Mouse (Mus musculus) liver, embryonic 12.5 days (tissue): Measurements from ENCODE around the gene Zfp280b. TPM values are rescaled to one million over a fixed set of nuclear protein-coding genes. Genes with fewer than 3 reads are reported as not detected.

ENCODE experiments used
- ATAC-seq: fragments of 200-750 bp; cut with Nextera tagmentation; 2 replicates; pipeline ENCODE4 v1.8.0; 2017; ENCODE audit warnings: moderate number of reproducible peaks, mild to moderate bottlenecking, moderate library complexity
- H3K27ac ChIP-seq: fragments of 300-500 bp; sonication (generic); 2 replicates; pipeline ENCODE4 v1.5.1; 2016; ENCODE audit warnings: mild to moderate bottlenecking
- H3K27me3 ChIP-seq: fragments of 300-500 bp; sonication (generic); replicated peaks from 2 replicates; pipeline ENCODE4 v1.6.1; 2016; ENCODE audit warnings: mild to moderate bottlenecking, moderate library complexity
- H3K36me3 ChIP-seq: fragments of 300-500 bp; sonication (generic); 2 replicates; pipeline ENCODE4 v1.6.1; 2016; ENCODE audit warnings: mild to moderate bottlenecking, moderate library complexity
- H3K4me1 ChIP-seq: fragments of 300-500 bp; sonication (generic); 2 replicates; pipeline ENCODE4 v1.6.1; 2016
- H3K4me2 ChIP-seq: fragments of 300-500 bp; sonication (generic); 2 replicates; pipeline ENCODE4 v1.6.1; 2016; ENCODE audit warnings: mild to moderate bottlenecking, moderate library complexity
- H3K4me3 ChIP-seq: fragments of 300-500 bp; sonication (generic); 2 replicates; pipeline ENCODE4 v1.5.1; 2016; ENCODE audit warnings: mild to moderate bottlenecking, moderate library complexity
- H3K9ac ChIP-seq: fragments of 300-500 bp; sonication (generic); 2 replicates; pipeline ENCODE4 v1.6.1; 2016; ENCODE audit warnings: mild to moderate bottlenecking, moderate library complexity
- H3K9me3 ChIP-seq: fragments of 300-500 bp; sonication (generic); replicated peaks from 2 replicates; pipeline ENCODE4 v1.6.1; 2016; ENCODE audit warnings: mild to moderate bottlenecking, moderate library complexity
- WGBS: fragments of 180-500 bp; shearing (Covaris S2); methylation state at CpG from one replicate; pipeline ENCODE4 v1.1.7; 2016; ENCODE audit not compliant: insufficient replicate concordance; 5-methylcytosine and 5-hydroxymethylcytosine counted together
- polyA plus RNA-seq: library from polyadenylated mRNA; unstranded; fragments of >200 nt; fragmentation: Nextera tagmentation; extraction: Ambion mirVana; gene quantifications from 2 replicates; pipeline ENCODE4 v1.2.1, GENCODE M21; 2016

The Zfp280b gene
- polyA plus RNA-seq, 1 experiment from 2014 or later, result 21.0 TPM

- 8% methylated on average over 7 of the region's 7 CpGs for WGBS
Measured at GRCm38 (mm10) chr10:76033119-76033455, 637 bp downstream of the Zfp280b start.

GRCm38 (mm10) chr10:76034001-76034600 lies 1.7 kb downstream of the Zfp280b start:
- no peaks in the 10 kb centered on the region for H3K9me3 ChIP-seq
- H3K27me3 ChIP-seq, result no peaks in the 10 kb centered on the region
- no peak overlapping the region for H3K27ac ChIP-seq
- WGBS, result 75% methylated on average over 8 of the region's 8 CpGs
- H3K9ac ChIP-seq, result no peak overlapping the region
- no peak for ATAC-seq
- H3K4me1 ChIP-seq, result peaks cover 54% of the 10 kb centered on the region
- H3K36me3 ChIP-seq, result peaks cover 39% of the 10 kb centered on the region
- H3K4me3 ChIP-seq, result peak overlapping the region; percentile 77
- H3K4me2 ChIP-seq, result peak overlapping the region; percentile 86

More at GRCm38 (mm10) chr10:76033119-76033455, 637 bp downstream of the Zfp280b start:
- H3K4me1 ChIP-seq, result peaks cover 59% of the 10 kb centered on the region
- peak overlapping the region; percentile 77 for H3K4me3 ChIP-seq
- H3K36me3 ChIP-seq, result peaks cover 29% of the 10 kb centered on the region
- ATAC-seq, result no peak
- H3K27me3 ChIP-seq, result no peaks in the 10 kb centered on the region
- peak overlapping the region; percentile 70 for H3K27ac ChIP-seq
- H3K4me2 ChIP-seq, result peak overlapping the region; percentile 86
- H3K9ac ChIP-seq, result peak overlapping the region; percentile 85
- no peaks in the 10 kb centered on the region for H3K9me3 ChIP-seq

- Histone ChIP-seq H3K4me2 (no peak overlapping the region), H3K36me3 (peaks cover 50% of the 10 kb centered on the region), H3K4me3 (no peak overlapping the region), H3K27me3 (no peaks in the 10 kb centered on the region), H3K9ac (no peak overlapping the region), H3K9me3 (no peaks in the 10 kb centered on the region), H3K4me1 (peaks cover 53% of the 10 kb centered on the region), H3K27ac (no peak overlapping the region)
- no peak for ATAC-seq
Measured at GRCm38 (mm10) chr10:76035277-76035676, 2.8 kb downstream of the Zfp280b start.

DNA sequence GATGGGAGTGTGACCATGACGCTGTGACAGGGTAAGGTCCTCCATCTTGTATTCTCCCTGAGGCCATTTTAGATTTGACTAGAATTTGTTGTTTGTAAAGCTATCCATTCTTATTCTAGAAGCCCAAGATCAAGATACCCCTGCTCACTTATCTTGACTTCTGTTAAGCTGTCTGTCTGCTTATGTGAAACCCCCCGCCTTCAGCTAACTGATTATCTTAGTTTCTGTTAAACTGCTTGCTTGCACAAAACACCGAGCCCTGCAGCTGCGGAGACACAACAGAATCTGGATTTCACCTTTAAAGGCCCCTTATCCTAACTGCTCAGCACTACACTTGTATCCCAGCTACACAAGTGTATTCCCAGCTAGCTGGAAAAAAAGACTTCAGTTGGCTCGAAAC lies 4.5 kb downstream of the Zfp280b start:
- H3K27me3 ChIP-seq, result no peaks in the 10 kb centered on the region
- no peak overlapping the region for H3K27ac ChIP-seq
- WGBS, result 60% methylated on average over 5 of the region's 5 CpGs
- no peaks in the 10 kb centered on the region for H3K9me3 ChIP-seq
- H3K9ac ChIP-seq, result no peak overlapping the region
- H3K36me3 ChIP-seq, result peaks cover 65% of the 10 kb centered on the region
- ATAC-seq, result no peak
- peaks cover 41% of the 10 kb centered on the region for H3K4me1 ChIP-seq
- no peak overlapping the region for H3K4me3 ChIP-seq
- no peak overlapping the region for H3K4me2 ChIP-seq

DNA sequence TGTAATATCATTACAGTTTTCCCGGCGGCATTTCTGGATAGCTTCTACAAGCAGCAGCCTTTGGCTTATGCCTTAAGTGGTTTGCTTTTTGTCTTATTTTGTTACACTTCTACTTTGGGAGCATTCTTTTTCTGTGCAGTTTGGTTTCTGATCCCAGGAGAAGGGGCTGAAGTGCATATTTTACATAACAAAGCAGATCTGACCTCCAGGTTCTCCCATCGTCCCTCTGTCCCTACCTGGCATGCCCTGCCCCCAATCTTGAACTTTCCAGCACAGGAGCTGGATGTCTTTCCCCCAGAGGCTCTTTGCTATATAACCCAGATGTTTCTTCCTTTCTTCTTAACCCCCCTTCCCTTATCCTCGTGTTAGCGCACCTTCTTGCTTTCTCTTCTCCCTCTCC lies 12.9 kb downstream of the Zfp280b start:
- peaks cover 34% of the 10 kb centered on the region for H3K36me3 ChIP-seq
- no peak for ATAC-seq
- H3K27me3 ChIP-seq, result no peaks in the 10 kb centered on the region
- H3K9me3 ChIP-seq, result no peaks in the 10 kb centered on the region
- H3K4me1 ChIP-seq, result 0 out of 2 replicates have a peak, but pooled peaks cover 3% of the 10 kb centered on the region
- no peak overlapping the region for H3K9ac ChIP-seq
- H3K4me2 ChIP-seq, result no peak overlapping the region
- H3K27ac ChIP-seq, result peak overlapping the region; percentile 39; the same call in 1 of the 2 replicates
- H3K4me3 ChIP-seq, result no peak overlapping the region
- 51% methylated on average over 5 of the region's 5 CpGs for WGBS

DNA sequence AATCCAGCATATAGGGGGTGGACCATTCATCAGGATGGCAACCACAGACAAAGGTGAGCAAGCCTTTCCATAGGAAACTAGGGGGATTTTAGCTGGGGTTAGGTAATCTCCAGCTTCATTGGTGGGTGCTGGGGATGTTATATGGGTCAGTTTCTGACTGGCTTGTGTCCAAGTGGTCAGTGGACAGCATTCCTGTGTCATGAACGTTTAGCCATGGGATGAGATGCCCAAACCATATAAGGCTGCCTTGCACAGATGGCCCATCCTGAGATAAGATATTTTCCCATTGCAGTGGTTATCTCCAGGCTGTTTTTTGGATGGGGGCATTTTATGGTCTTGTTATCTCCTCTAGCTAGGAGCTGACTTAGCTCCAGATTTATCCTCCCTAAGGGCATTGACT lies 14.3 kb downstream of the Zfp280b start:
- H3K27ac ChIP-seq, result peak overlapping the region; percentile 60
- no peak; the same call in 1 of the 2 replicates for ATAC-seq
- 15% methylated on average over 1 of the region's 1 CpGs for WGBS

GRCm38 (mm10) chr10:76047182-76047869 lies 14.9 kb downstream of the Zfp280b start:
- no peaks in the 10 kb centered on the region for H3K27me3 ChIP-seq
- H3K9me3 ChIP-seq, result no peaks in the 10 kb centered on the region
- H3K4me1 ChIP-seq, result 0 out of 2 replicates have a peak, but pooled peaks cover 3% of the 10 kb centered on the region
- ATAC-seq, result peak; percentile 64
- no peak overlapping the region for H3K9ac ChIP-seq
- 0 out of 2 replicates have a peak overlapping the region, but pooled peaks have one; percentile 2 for H3K4me2 ChIP-seq
- 34% methylated on average over 5 of the region's 5 CpGs for WGBS
- peak overlapping the region; percentile 60; the same call in 1 of the 2 replicates for H3K27ac ChIP-seq
- H3K4me3 ChIP-seq, result no peak overlapping the region
- peaks cover 17% of the 10 kb centered on the region for H3K36me3 ChIP-seq

More for the DNA sequence above, 14.3 kb downstream of the Zfp280b start:
- 0 out of 2 replicates have a peak, but pooled peaks cover 3% of the 10 kb centered on the region for H3K4me1 ChIP-seq
- H3K36me3 ChIP-seq, result peaks cover 21% of the 10 kb centered on the region
- no peaks in the 10 kb centered on the region for H3K9me3 ChIP-seq
- H3K27me3 ChIP-seq, result no peaks in the 10 kb centered on the region
- H3K4me3 ChIP-seq, result no peak overlapping the region
- 0 out of 2 replicates have a peak overlapping the region, but pooled peaks have one; percentile 2 for H3K4me2 ChIP-seq
- H3K9ac ChIP-seq, result no peak overlapping the region

DNA sequence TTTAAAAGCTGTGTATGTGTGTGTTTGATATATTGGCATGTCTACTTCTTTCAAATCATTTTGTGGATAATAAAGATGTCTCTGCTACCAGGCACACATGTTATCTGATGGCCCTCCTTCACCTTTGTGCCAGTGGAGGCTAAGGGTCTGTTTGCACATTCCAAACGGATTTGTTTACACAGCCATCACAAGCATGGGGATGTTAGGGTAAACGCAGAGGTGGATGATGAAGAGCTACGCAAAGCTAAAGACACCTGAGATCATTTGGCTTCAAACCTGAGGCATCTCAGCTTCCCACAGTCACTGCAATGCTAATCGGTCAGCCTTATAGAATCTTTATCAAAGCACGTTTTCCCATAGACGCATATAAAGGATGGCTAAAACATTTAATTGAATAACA lies 16.5 kb downstream of the Zfp280b start:
- Histone ChIP-seq H3K4me2 (no peak overlapping the region), H3K27ac (no peak overlapping the region), H3K9me3 (no peaks in the 10 kb centered on the region), H3K4me3 (no peak overlapping the region), H3K4me1 (0 out of 2 replicates have a peak, but pooled peaks cover 3% of the 10 kb centered on the region), H3K36me3 (peaks cover 4% of the 10 kb centered on the region), H3K9ac (no peak overlapping the region), H3K27me3 (no peaks in the 10 kb centered on the region)
- WGBS, result 48% methylated on average over 6 of the region's 6 CpGs
- ATAC-seq, result no peak; the same call in 1 of the 2 replicates

DNA sequence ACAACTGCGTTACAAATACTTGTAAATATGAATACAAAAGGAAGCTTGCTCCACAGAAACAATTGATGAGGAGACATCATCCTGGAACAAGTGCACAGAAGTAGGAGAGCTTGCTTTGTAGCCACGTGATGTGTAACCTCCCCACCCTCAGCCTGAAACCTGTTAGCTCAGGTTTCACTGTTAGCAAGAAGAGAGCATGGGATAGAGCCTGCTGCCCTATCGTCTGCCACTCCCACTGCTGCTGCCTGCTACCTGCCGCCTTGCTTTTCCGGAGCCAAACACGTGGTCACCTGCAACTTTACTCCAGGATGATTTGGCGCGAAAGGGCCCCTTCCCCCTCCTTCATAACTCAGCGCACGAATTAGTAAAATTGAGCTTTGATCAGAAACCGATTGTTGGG lies 19.4 kb downstream of the Zfp280b start:
- Histone ChIP-seq H3K9ac (no peak overlapping the region), H3K4me2 (no peak overlapping the region), H3K27me3 (no peaks in the 10 kb centered on the region), H3K4me1 (0 out of 2 replicates have a peak, but pooled peaks cover under 1% of the 10 kb centered on the region), H3K4me3 (no peak overlapping the region), H3K27ac (no peak overlapping the region), H3K9me3 (no peaks in the 10 kb centered on the region), H3K36me3 (no peaks in the 10 kb centered on the region)
- ATAC-seq, result no peak
- 72% methylated on average over 11 of the region's 11 CpGs for WGBS

GRCm38 (mm10) chr10:76062439-76062838 lies 30.0 kb downstream of the Zfp280b start:
- H3K4me1 ChIP-seq, result no peaks in the 10 kb centered on the region
- H3K4me2 ChIP-seq, result no peak overlapping the region
- no peak overlapping the region for H3K9ac ChIP-seq
- H3K9me3 ChIP-seq, result no peaks in the 10 kb centered on the region
- no peaks in the 10 kb centered on the region for H3K27me3 ChIP-seq
- no peaks in the 10 kb centered on the region for H3K36me3 ChIP-seq
- 78% methylated on average over 5 of the region's 5 CpGs for WGBS
- no peak overlapping the region for H3K4me3 ChIP-seq
- H3K27ac ChIP-seq, result no peak overlapping the region
- ATAC-seq, result no peak

DNA sequence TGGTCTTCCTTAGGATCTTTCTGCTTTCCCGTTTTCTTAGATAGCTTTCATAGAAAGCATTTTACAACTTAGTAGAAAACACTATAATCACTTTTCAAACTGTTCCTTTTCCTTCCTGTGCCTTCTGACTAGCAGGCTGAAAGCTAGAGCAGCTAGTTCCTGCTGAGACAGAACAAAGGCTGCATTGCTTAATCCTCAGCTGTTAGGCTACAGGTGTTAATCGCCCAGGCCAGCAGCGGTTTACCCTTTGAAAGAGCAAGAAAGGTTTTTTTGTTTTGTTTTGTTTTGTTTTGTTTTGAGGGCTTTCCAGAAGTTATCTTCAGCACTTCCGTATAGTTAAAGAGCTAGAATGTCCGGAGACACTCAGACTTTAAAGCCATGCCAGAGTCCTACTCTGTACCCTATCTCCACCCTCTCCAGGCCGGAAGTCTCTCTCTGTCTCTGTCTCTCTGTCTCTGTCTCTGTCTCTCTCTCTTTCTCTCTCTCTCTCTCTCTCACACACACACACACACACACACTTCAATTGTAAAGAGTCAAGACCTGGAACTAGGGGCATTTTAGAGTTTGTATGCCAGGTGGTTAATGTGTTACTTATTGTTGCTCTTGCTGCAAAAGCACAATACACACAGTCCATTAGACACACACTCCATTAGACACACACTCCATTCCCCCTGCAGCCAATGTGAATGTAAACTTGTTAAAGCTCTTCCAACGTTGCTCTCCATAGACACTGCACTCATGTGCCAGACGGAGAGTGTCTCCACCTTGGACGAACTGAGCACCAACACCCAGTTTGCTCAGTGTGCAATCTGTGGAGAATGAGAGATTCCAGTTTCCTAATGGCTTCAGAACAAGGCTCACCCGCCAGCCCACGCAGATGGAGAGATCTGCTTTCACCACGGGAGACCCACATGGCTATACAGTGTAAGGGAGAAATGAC lies 35.5 kb downstream of the Zfp280b start:
- Histone ChIP-seq H3K27me3 (no peaks in the 10 kb centered on the region), H3K27ac (peak overlapping the region; percentile 22; the same call in 1 of the 2 replicates), H3K4me2 (no peak overlapping the region), H3K4me1 (no peaks in the 10 kb centered on the region), H3K36me3 (no peaks in the 10 kb centered on the region), H3K9me3 (no peaks in the 10 kb centered on the region), H3K4me3 (no peak overlapping the region), H3K9ac (no peak overlapping the region)
- WGBS, result 35% methylated on average over 12 of the region's 12 CpGs
- ATAC-seq, result 0 out of 2 replicates have a peak, but pooled peaks have one; percentile 30
